Mouse (Mus musculus) spleen, adult 2 months (tissue): ENCODE results near the gene Tada1. TPM values are rescaled to one million over a fixed set of nuclear protein-coding genes. Genes with fewer than 3 reads are reported as not detected.

ENCODE experiments used
- DNase-seq, 2 experiments: peaks; one replicate each; pipeline versions ENCODE4 v3.0.0 to v3.0.0-alpha.2; 2012 to 2021; ENCODE audit warnings: low spot score in 2 of 2, low read depth in 1 of 2
- H3K27ac ChIP-seq: fragments of 200-500 bp; 2 replicates; pipeline ENCODE4 v1.5.1; 2012; ENCODE audit warnings: low read length, inconsistent platforms; ENCODE audit not compliant: insufficient read depth
- H3K27me3 ChIP-seq: fragments of 200-500 bp; 2 replicates; pipeline ENCODE4 v1.6.1; 2012; ENCODE audit warnings: mild to moderate bottlenecking, moderate library complexity, low read length, inconsistent platforms; ENCODE audit not compliant: control insufficient read depth, insufficient read depth
- H3K36me3 ChIP-seq: fragments of 200-500 bp; 2 replicates; pipeline ENCODE4 v1.6.1; 2012; ENCODE audit warnings: mild to moderate bottlenecking, low read length, inconsistent platforms; ENCODE audit not compliant: control insufficient read depth, insufficient read depth
- H3K4me1 ChIP-seq: fragments of 200-500 bp; 2 replicates; pipeline ENCODE4 v1.6.1; 2011; ENCODE audit warnings: inconsistent platforms; ENCODE audit not compliant: control insufficient read depth, insufficient read depth, insufficient read length
- H3K4me3 ChIP-seq: fragments of 200-500 bp; 2 replicates; pipeline ENCODE4 v1.5.1; 2011; ENCODE audit warnings: mild to moderate bottlenecking, inconsistent platforms; ENCODE audit not compliant: insufficient read depth, insufficient read length; ENCODE audit errors: extremely low read depth
- CTCF ChIP-seq: fragments of 200-500 bp; IDR thresholded peaks from 2 replicates; pipeline ENCODE4 v1.5.1; 2011; ENCODE audit warnings: mild to moderate bottlenecking, inconsistent platforms; ENCODE audit not compliant: insufficient read depth, insufficient read length, insufficient replicate concordance; ENCODE audit errors: extremely low read depth
- POLR2A ChIP-seq: fragments of 200-500 bp; IDR thresholded peaks from 2 replicates; pipeline ENCODE4 v1.6.1; 2011; ENCODE audit warnings: low read depth, low read length, inconsistent platforms
- WGBS: fragments of 180-500 bp; shearing (Covaris S2); methylation state at CpG from one replicate; pipeline ENCODE4 v1.1.7; 2018; 5-methylcytosine and 5-hydroxymethylcytosine counted together
- polyA plus RNA-seq: library from polyadenylated mRNA; depleted of rRNA; stranded (reverse); fragments of >200 nt; gene quantifications from 2 replicates; pipeline ENCODE4 v1.2.3, GENCODE M21; 2012

The Tada1 gene
- polyA plus RNA-seq, 1 experiment, result 14.0 TPM

DNA sequence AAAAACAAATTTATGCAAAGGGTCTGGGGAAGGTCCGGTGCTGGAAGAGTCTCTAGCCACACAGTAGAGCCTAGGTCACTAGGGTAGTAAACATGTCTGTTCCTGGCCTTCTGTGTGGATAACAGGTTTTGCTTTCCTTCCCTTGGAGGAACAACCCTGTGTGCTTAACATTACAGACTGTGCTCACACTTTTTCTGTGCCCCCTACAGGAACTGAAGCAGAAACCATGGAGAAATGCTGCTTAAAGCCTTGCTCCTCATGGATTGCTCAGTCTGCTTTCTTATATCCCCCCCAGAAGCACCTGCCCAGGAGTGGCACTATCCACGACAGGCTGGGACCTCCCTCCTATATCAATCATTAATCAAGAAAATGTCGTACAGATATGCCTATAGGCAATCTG lies 17.1 kb upstream of the Tada1 start:
- 78% methylated on average over 3 of the region's 3 CpGs for WGBS
- Histone ChIP-seq H3K27ac (no peak overlapping the region), H3K4me1 (no peaks in the 10 kb centered on the region), H3K27me3 (no peaks in the 10 kb centered on the region; the same call in 1 of the 2 replicates), H3K36me3 (no peaks in the 10 kb centered on the region), H3K4me3 (no peak overlapping the region)
- TF ChIP-seq CTCF (no peak), POLR2A (no peak)
- no peak for DNase-seq

DNA sequence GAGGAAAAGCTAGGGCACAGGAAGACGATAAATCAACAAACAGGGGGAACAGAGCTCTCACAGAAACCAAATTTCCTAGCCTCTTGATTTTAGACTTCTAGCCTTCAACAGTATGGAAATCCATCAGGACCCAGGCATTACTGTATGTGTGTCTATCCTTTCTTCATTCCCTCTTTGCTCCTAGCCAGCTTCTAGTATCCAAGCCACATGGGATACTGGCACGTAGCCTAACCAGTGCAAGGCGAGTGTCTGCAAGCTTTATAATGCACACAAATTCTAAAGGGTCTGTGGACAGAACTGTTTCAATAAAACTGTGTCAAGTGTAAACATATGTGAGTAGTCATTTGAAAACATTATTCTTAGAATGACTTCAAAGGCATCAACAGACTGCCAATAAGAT lies 16.2 kb upstream of the Tada1 start:
- Histone ChIP-seq H3K27me3 (no peaks in the 10 kb centered on the region; the same call in 1 of the 2 replicates), H3K4me3 (no peak overlapping the region), H3K36me3 (no peaks in the 10 kb centered on the region), H3K4me1 (no peaks in the 10 kb centered on the region), H3K27ac (no peak overlapping the region)
- WGBS, result 83% methylated on average over 3 of the region's 3 CpGs
- no peak for DNase-seq
- TF ChIP-seq POLR2A, result no peak

- TF ChIP-seq POLR2A, result no peak
- no peak for TF ChIP-seq CTCF
- Histone ChIP-seq H3K27me3 (no peaks in the 10 kb centered on the region; the same call in 1 of the 2 replicates), H3K4me3 (no peak overlapping the region), H3K4me1 (no peaks in the 10 kb centered on the region), H3K36me3 (no peaks in the 10 kb centered on the region), H3K27ac (no peak overlapping the region)
- no peak for DNase-seq
Observed at GRCm38 (mm10) chr1:166363122-166363521, 15.8 kb upstream of the Tada1 start.

- no peak overlapping the region for H3K27ac ChIP-seq
- WGBS, result 93% methylated on average over 6 of the region's 6 CpGs
- no peaks in the 10 kb centered on the region for H3K36me3 ChIP-seq
- H3K4me3 ChIP-seq, result no peak overlapping the region
- TF ChIP-seq CTCF (no peak), POLR2A (no peak)
- no peak for DNase-seq
- no peaks in the 10 kb centered on the region for H3K27me3 ChIP-seq
- no peaks in the 10 kb centered on the region; the same call in 1 of the 2 replicates for H3K4me1 ChIP-seq
Observed at GRCm38 (mm10) chr1:166377171-166377570, 1.7 kb upstream of the Tada1 start.

DNA sequence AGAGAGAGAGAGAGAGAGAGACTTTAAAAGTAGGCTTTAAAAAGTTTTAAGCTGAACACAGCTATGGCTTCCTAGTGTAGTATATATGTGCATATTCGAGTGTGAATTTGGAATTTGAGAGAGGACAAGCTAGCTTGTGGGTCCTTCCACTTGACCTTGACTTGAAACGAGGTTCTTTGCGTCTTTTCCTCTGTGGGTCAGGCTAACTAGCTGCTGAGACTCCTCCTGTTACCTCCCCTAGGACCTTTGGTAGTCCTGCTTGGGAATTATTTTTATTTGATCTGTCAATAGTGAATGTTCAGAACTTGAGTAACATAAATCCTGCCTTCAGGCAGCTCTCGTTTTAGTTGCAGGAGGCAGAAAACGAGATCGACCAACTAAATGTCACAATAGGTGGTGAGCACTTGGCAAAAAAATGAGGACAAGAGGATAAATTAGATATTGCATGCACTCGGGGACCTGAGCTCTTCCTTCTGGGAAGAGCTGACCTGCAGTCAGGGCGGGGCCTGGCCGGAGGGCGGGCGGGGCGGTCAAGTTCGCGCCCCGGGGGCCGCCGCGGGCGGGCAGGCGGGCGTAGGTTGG lies 375 bp upstream of the Tada1 start:
- H3K27ac ChIP-seq, result no peak overlapping the region
- DNase-seq, result no peak
- H3K36me3 ChIP-seq, result peaks cover 3% of the 10 kb centered on the region
- H3K4me3 ChIP-seq, result peak overlapping the region; percentile 54
- TF ChIP-seq POLR2A (no peak), CTCF (no peak)
- no peaks in the 10 kb centered on the region for H3K27me3 ChIP-seq
- 9% methylated on average over 21 of the region's 21 CpGs for WGBS
- H3K4me1 ChIP-seq, result no peaks in the 10 kb centered on the region; the same call in 1 of the 2 replicates

DNA sequence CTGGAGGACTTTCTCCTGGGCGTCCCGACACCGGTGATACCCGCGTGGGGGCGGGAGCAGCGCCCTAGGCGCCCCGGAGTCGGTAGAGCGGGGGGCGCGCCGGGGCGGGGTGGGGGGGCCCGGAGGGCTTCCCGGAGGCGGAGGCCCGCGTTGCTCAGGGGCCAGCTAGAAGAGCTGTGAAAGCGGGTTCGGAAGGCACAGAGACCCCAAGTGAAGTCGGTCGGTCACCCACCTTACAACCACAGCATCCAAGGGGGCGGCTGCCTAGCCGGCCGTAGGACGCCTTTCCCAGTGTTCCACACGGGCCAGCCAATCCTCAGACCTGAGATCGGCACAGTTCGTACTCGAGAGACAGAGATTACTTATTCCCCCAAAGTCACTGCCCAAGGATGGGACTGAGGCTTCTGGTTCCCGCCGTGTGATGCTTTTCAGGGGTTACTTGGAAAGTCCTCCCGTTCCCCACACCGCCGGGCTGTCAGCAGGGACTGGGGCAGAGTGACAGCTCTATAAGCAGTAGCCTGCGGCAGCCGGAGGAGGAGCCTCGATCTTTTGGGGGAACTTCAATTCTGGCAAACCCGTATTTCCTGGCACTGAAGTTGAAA lies 834 bp downstream of the Tada1 start:
- Histone ChIP-seq H3K27me3 (no peaks in the 10 kb centered on the region), H3K4me3 (peak overlapping the region; percentile 81), H3K36me3 (peaks cover 8% of the 10 kb centered on the region), H3K27ac (peak overlapping the region; percentile 83), H3K4me1 (no peaks in the 10 kb centered on the region; the same call in 1 of the 2 replicates)
- TF ChIP-seq CTCF (no peak), POLR2A (peak; percentile 13)
- under 1% methylated on average over 41 of the region's 41 CpGs for WGBS
- peak; percentile 30 to 59 for DNase-seq

- WGBS, result 59% methylated on average over 10 of the region's 10 CpGs
- H3K27ac ChIP-seq, result no peak overlapping the region
Observed at GRCm38 (mm10) chr1:166381336-166381735, 2.4 kb downstream of the Tada1 start.

More at GRCm38 (mm10) chr1:166381336-166381735, 2.4 kb downstream of the Tada1 start:
- TF ChIP-seq POLR2A (no peak), CTCF (no peak)
- H3K36me3 ChIP-seq, result peaks cover 14% of the 10 kb centered on the region
- H3K4me1 ChIP-seq, result no peaks in the 10 kb centered on the region; the same call in 1 of the 2 replicates
- DNase-seq, result no peak
- no peak overlapping the region for H3K4me3 ChIP-seq
- H3K27me3 ChIP-seq, result no peaks in the 10 kb centered on the region
